Mouse (Mus musculus) v-Abl transformed pro-B cells (cell line): ENCODE data around the gene Itfg2.

Experiments used
- in situ Hi-C, 2 experiments: fragments of 400-800 bp; cut with MboI; formaldehyde crosslinking; loops; one replicate each; pipeline ENCODE4 v1.15.1; 2025; ENCODE audit not compliant: unreplicated experiment in 2 of 2

The Itfg2 gene

DNA sequence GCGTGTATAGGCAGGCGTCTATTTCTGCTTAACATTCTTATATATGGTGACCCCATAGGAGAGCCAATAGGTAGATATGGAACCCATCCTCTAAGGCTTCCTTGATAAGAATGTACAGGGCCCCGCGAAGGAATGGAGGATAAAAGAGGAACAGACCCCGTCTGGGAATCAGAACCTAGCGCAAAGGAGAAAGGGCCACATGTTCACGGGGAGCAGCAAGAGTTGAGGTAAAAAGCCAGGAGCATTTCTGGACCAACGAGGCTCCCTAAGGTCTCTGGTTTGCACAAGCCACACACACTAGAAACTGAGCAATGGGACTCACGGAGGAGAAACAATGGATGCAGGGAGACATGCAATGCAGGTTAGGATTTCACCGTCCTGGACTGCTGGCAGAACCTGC, 12.6 kb upstream of the Itfg2 start:
- in situ Hi-C loops = loop anchor here (10.0 to 25.0 kb wide), 3 partner anchors 328 to 818 kb away; partner anchors contain the start of genes Gm44511 (in 2 of the 2) and Klrb1b (in 2 of the 2)

DNA sequence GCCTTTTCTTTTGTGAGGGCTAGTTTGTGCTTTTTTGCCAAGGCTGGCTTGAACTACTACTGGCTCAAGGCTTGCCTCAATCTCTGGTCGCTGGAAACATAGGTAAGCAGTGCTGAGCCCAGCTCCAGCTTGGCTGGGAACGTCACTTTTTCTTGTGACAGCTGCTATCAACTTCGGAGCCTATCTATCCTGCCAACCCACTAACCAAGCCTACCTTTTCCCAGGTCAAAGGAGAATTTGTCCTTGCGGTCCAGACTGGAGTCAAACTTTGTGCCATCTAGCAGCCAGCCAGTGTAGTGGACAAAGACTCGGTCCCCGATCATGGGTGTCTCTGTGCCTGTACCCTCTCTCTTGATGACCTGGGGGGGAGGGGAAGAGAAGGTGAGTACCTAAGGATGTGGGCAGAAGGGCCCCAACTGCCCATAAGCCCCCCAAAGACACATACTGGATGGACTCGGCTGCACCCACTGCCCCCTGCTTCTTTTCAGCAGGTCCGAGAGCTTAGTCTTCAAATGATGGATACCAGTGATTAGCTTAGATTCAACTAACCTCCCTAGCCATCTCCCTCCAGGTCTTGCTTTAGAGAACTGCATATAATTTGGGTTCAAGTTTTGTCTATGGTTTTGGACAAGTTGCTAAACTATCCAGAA, 11.8 kb upstream of the Itfg2 start:
- in situ Hi-C loops = loop anchor here (10.0 to 25.0 kb wide), 3 partner anchors 328 to 818 kb away; partner anchors contain the start of genes Gm44511 (in 2 of the 2) and Klrb1b (in 2 of the 2)

DNA sequence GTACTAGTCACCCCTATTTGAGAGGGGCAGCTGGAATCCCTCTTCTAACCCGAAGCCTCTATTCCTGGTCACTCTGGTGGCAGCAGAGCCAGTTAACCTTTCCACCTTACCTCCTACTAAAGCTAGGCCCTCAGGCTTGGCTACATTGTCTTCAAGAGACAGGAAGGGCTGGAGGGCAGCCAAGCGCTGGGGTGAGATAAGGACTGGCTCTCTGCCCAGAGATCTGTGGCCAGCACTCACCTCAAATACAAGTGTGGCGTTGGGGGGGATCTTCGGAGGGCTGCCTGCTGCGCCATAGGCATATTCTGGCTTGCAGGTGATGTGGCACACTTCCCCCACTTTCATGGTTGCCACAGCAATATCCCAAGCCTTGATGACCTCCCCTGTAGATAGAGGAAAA, 10.7 kb upstream of the Itfg2 start:
- in situ Hi-C loops = loop anchor here (10.0 to 25.0 kb wide), 3 partner anchors 329 to 819 kb away; partner anchors contain the start of genes Gm44511 (in 2 of the 2) and Klrb1b (in 2 of the 2)

DNA sequence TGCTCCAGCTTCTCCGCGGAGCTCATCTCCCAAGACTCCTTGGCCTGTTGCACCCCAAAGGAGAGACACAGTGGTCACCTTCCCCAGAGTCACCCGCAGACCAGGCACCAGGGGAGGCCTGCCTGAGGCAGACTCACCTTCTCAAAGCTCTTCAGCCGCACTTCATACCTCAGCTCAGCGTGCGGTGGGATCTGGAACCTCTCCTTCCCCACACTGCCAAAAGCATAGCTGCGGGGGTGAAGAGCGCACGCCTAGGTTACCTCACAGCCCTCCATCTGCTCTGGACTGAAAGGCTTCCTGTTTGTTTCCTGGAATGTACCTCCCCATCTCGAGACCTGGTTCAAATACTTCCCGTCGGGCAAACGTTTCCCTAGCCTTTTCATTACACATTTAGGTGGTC, 8.8 kb upstream of the Itfg2 start:
- in situ Hi-C loops = loop anchor here (10.0 to 25.0 kb wide), 3 partner anchors 331 to 821 kb away; partner anchors contain the start of genes Gm44511 (in 2 of the 2) and Klrb1b (in 2 of the 2)

DNA sequence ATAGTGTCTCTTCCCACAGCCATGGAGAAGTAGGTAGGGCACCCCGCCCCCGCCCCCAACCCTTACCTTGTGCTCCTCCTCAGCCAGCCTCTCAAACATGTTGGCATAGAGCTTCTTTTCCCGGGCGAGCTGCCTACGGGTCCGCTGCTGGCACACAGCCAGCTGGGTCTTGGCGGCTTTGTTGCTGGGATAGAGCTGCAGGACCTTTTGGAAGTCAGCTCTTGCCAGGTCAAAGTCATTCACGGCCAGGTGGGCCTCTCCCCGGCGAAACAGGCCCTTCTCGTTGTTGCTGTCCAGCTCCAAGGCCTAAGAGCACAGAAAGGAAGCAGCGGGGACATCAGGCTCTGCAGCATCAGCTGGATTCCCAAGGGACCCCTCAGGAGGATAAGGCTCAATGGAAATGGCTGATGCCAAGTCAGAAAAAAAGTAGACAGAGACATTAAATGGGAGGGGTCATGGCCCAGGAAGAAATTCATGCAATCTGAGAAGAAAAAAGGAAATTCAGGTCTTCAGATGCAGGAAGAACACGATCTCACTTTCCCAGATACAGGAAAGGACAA, 7.7 kb upstream of the Itfg2 start:
- in situ Hi-C loops = loop anchor here (10.0 to 25.0 kb wide), 3 partner anchors 332 to 822 kb away; partner anchors contain the start of genes Gm44511 (in 2 of the 2) and Klrb1b (in 2 of the 2)

DNA sequence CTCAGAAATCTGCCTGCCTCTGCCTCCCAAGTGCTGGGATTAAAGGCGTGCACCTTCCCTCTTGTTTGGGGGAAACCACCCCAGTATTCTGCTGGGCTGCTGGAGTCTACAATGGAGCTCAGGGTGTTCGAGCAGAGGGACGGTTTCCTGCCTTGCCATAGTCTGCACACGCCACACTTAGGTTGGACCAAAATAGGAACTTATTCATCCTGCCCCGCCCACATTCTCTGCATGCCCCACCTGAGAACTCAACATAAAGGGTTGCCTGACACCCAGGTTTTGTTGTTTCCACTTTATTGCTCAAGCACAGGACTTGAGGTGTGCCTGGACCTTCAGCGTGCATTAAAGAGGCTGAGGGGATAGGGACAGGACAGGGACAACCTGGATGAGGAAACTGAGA, 5.1 kb upstream of the Itfg2 start:
- in situ Hi-C loops = loop anchor here (10.0 to 25.0 kb wide), 3 partner anchors 335 to 825 kb away; partner anchors contain the start of genes Gm44511 (in 2 of the 2) and Klrb1b (in 2 of the 2)

DNA sequence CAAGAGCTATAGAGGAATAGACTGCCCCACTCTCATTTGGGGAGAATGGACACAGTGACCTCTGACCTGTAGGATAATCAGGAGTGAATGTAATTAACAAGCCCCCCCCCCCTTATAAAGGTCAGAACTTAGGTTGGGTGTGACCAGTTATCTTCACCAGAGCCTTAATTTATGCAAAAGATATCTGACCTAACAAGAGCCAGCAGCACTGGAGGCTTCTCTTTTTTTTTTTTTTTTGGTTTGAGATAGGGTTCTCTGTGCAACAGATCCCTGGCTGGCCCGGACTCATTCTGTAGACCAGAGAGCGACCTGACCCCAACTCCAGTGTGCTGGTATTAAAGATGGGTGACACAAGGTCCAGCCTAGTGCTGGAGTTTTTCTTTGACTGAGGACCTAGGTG, 4.6 kb upstream of the Itfg2 start:
- in situ Hi-C loops = loop anchor here (25.0 kb wide), 1 partner anchor 408 kb away; the partner anchor contains the start of genes Gm44511 (in 2 of the 2) and Klrb1b (in 2 of the 2)

DNA sequence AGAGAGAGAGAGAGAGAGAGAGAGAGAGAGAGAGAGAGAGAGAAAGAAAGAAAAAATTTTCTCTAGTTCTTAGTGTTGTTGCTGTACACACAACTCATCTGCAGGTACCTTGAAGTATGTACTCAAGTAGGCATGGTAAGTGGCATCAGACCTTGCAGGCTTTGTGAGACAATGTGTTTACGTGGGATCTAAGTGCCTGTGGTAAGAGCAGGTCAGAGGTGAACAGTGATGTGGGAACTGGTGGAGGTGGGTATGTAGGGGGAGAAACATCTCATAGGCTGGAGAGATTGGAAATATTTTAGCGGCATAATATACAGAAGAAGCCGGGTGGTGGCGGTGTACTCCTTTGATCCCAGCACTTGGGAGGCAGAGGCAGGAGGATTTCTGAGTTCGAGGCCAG, 2.8 kb upstream of the Itfg2 start:
- in situ Hi-C loops = loop anchor here (25.0 kb wide), 1 partner anchor 410 kb away; the partner anchor contains the start of genes Gm44511 (in 2 of the 2) and Klrb1b (in 2 of the 2)

DNA sequence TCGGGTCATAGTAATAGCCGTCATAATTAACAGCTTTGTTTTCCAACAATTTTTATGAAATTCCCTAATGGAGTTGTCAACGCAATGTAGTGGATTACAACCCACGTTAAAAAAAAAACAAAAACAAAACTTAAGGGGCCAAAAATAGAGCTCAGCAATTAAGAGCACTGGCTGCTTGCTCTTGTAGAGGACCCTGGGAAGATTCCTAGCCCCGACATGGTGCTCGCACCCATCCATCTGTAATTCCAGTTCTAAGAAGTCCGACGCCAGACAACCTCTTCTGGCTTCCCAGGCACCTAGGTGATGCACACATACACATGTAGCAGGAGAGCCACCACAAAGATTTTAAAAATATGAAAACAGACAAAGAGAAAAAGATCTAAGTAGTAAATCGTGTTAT, 315 bp upstream of the Itfg2 start:
- in situ Hi-C loops = loop anchor here (25.0 kb wide), 1 partner anchor 412 kb away; the partner anchor contains the start of genes Gm44511 (in 2 of the 2) and Klrb1b (in 2 of the 2)

DNA sequence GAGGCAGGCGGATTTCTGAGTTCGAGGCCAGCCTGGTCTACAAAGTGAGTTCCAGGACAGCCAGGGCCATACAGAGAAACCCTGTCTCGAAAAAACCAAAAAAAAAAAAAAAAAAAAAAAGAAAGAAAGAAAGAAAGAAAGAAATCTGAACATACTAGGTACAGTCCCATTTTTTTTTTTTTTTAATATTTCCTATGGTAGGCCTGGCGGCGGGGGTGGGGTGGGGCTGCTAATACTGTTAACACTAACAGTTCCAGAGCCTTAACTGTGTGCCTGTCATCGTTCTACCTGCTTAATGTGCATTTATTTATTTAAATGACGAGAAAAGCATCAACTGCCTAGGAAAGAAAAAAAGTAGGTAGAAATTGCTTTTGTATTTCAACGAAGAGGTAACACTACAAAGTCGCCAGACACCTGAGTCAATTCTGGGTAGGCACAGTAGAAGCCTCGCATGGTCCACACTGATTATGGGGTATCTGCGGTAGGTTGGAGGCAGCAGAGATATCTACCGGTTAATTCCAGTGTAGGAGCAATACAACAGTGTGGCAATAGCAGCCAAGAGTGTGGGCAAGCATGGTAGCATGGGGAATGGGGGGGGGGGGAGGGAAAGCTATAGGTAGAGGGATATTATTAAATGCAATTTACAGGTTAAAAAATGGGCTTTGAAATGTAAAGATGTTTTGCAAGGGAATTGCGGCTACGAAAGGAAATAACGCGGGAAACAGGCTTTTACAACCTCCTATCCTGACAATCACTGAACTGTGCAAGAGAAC, 1.0 kb downstream of the Itfg2 start:
- in situ Hi-C loops = loop anchor here in 1 of 2 experiments (25.0 kb wide), 1 partner anchor 861 kb away; the partner anchor contains the start of gene Cracr2a

DNA sequence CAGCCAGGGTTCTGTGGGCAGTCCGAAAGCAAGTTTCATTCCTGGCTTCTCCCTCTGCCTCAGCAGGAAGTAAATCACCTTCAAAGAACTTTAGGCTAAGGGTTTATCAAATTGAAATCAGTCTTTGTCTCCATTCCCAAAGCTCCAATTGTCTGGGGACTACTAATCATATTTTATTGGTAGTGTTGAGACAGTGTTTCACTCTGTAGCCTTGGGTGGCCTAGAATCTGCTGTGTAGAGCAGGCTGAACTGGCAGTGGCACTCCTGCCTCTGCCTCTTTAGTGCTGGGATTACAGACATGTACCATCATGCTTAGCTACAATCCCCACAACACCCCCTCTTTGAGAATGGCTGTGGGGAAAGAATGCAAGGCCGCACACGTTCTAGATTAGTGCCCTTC, 3.3 kb downstream of the Itfg2 start:
- in situ Hi-C loops = loop anchor here in 1 of 2 experiments (25.0 kb wide), 1 partner anchor 859 kb away; the partner anchor contains the start of gene Cracr2a

DNA sequence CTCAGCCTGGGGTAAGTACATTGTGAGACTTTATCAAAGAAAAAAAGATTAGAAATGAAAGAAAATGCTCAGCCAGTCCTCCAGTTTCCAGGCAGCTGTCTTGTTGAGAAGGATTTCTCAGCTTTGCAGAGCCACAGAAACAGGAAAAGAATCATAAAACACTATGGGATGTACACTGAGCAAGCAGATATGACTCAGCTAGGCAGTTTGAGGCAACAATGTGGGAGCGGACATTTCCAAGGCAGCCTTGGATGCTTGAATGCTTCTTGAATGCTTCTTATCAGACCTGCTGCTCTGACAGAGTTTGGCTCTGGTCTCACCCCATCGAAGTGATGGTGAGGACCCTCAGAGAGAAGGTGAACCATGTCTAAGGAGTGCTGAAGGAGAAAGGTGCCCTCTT, 3.7 kb downstream of the Itfg2 start:
- in situ Hi-C loops = loop anchor here in 1 of 2 experiments (25.0 kb wide), 1 partner anchor 859 kb away; the partner anchor contains the start of gene Cracr2a

DNA sequence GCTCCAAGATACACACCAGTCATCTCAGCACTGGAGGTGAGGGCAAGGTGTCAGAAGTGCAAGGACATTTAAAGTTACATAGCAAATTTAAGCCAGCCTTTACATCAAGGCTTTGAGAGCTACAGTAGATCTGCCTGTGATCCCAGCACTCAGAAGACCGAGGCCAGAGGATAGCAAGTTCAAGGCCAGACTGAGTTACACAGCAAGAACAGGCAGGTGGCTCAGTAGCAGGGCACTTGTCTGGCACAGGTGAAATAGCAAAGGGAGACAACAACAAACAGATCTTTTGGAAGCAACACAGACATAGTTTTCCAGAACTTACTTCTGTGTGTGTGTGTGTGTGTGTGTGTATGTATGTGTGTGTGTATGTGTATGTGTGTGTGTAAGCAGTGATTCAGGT, 6.7 kb downstream of the Itfg2 start:
- in situ Hi-C loops = loop anchor here (5.0 to 25.0 kb wide), 2 partner anchors 56 to 856 kb away; partner anchors contain the start of genes Cracr2a (in 1 of the 2), Foxm1 (in 1 of the 2) and Rhno1 (in 1 of the 2)

DNA sequence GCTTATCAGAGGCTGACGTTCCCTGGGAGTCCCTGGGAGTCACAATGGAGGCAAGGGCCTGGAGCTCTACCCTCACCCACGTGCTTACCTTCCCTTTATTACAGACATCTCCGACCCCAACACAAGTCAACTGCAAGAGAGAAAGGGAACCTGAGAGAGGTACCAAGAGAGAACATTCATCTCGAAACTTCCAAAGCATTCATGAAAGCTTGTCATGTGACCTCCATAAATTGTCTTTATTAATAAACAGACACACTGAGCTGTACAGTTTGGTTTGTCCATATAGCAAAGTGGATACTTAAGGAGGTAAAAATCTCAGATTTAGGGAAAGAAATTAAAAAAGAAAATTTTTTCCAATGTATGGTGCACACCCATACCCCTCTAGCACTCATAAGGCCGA, 8.6 kb downstream of the Itfg2 start:
- in situ Hi-C loops = loop anchor here (5.0 to 25.0 kb wide), 2 partner anchors 54 to 854 kb away; partner anchors contain the start of genes Cracr2a (in 1 of the 2), Foxm1 (in 1 of the 2) and Rhno1 (in 1 of the 2)

DNA sequence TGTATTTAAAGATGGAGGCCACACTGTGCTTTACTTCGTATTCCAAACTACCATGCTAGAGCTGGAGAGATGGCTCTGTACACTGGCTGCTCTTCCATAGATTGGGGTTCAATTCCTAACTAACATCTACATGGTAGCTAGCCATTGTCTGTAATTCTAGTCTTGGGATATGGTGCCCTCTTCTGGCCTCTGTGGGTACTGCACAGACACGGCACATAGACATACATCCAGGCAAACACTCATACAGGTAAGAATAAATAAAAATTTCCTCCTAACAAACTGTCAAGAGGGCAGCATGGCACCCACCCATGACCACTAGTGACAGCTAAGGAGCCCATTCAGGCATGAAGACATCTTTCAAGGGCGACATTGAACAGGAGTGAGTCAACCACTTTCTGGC, 13.6 kb downstream of the Itfg2 start:
- in situ Hi-C loops = loop anchor here (5.0 to 25.0 kb wide), 3 partner anchors 49 to 849 kb away; partner anchors contain the start of genes Cracr2a (in 1 of the 2), Foxm1 (in 1 of the 2) and Rhno1 (in 1 of the 2)

DNA sequence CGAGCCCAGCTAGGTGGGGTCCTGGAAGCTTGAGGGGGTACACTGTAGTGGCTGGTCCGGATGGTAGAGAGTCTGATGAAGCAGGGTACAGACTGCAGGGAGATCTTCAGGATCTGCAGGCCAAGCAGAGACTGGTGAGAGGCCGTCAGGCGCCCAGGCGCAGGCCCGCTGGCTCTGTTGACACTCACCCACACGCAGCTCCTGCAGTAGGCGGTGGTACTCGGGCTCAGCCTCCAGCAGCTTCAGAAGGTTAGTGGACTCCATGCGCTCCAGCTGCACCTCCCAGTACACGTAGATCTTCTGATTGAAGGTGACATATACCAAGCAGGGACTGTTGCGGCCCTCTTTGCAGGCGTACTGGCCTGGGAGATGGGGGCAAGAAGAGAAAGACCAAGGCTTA, 14.4 kb downstream of the Itfg2 start:
- in situ Hi-C loops = loop anchor here (5.0 to 25.0 kb wide), 3 partner anchors 48 to 848 kb away; partner anchors contain the start of genes Cracr2a (in 1 of the 2), Foxm1 (in 1 of the 2) and Rhno1 (in 1 of the 2)

DNA sequence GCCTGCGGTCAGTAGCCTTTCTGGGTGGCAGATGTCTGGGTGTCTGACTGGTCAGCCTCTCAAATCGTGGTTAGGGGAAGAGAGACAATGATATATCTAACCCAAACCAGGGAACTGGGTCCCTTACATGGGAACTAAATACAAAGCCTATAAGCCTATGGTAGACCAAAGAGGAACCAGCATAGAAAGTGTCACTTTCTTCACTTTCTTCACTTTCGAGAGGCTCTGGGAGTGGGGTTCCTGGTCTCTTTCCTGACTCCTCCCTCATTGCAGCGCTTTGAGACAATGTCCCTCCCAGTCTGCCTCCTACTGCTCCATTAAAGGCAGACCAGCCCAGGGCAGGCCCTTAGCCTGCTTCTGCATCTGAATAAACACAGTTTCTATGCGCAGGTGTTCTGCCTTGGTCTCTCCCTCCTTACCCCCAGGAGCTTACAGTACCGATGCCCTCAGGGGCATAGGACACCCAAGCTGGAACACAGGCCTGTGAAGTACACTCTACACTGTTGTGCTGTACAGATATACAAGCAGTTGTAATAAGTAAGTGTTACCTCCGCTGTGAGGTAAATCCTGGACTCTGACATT, 16.1 kb downstream of the Itfg2 start:
- in situ Hi-C loops = loop anchor here in 1 of 2 experiments (25.0 kb wide), 1 partner anchor 846 kb away; the partner anchor contains the start of gene Cracr2a

DNA sequence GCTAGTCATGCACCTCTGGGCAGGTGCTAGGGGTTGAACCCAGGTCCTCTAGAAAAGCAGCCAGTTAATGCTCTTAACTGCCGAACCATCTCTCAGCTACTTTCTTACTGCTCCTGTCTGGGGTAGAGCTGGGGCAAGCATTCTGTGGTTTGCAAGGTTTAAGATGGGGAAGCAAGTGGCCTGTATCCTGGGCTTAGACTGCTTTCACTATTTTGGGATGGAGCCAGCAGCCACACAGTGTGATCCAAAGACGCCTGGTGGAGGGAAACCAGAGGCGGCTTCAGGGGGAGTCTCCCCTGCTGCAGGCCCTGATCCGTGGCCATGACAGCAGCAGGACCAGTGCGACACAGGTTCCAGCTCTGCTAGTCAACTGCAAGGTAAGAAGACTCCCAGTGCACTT, 20.0 kb downstream of the Itfg2 start:
- in situ Hi-C loops = loop anchor here in 1 of 2 experiments (25.0 kb wide), 1 partner anchor 842 kb away; the partner anchor contains the start of gene Cracr2a
